Mouse (Mus musculus) midbrain, embryonic 13.5 days (tissue): Measurements from ENCODE around the gene Marc2. TPM values are rescaled to one million over a fixed set of nuclear protein-coding genes. Genes with fewer than 3 reads are reported as not detected.

Source experiments
- ATAC-seq: fragments of 200-750 bp; cut with Nextera tagmentation; 2 replicates; pipeline ENCODE4 v1.8.0; 2017; ENCODE audit warnings: mild to moderate bottlenecking, moderate TSS enrichment, moderate library complexity
- H3K27ac ChIP-seq: fragments of 300-500 bp; sonication (generic); 2 replicates; pipeline ENCODE4 v1.5.1; 2015; ENCODE audit warnings: inconsistent platforms, mild to moderate bottlenecking, moderate library complexity
- H3K27me3 ChIP-seq: fragments of 300-500 bp; sonication (generic); 2 replicates; pipeline ENCODE4 v1.6.1; 2015; ENCODE audit warnings: mild to moderate bottlenecking, inconsistent platforms
- H3K36me3 ChIP-seq: fragments of 300-500 bp; sonication (generic); 2 replicates; pipeline ENCODE4 v1.6.1; 2015; ENCODE audit warnings: mild to moderate bottlenecking, inconsistent platforms
- H3K4me1 ChIP-seq: fragments of 300-500 bp; sonication (generic); replicated peaks from 2 replicates; pipeline ENCODE4 v1.6.1; 2015; ENCODE audit warnings: inconsistent platforms
- H3K4me2 ChIP-seq: fragments of 300-500 bp; sonication (generic); replicated peaks from 2 replicates; pipeline ENCODE4 v1.6.1; 2015; ENCODE audit warnings: moderate library complexity, mild to moderate bottlenecking, inconsistent platforms
- H3K4me3 ChIP-seq: fragments of 300-500 bp; sonication (generic); replicated peaks from 2 replicates; pipeline ENCODE4 v1.5.1; 2015; ENCODE audit warnings: mild to moderate bottlenecking, inconsistent platforms
- H3K9ac ChIP-seq: fragments of 300-500 bp; sonication (generic); replicated peaks from 2 replicates; pipeline ENCODE4 v1.6.1; 2015; ENCODE audit warnings: mild to moderate bottlenecking, inconsistent platforms
- H3K9me3 ChIP-seq: fragments of 300-500 bp; sonication (generic); 2 replicates; pipeline ENCODE4 v1.6.1; 2016; ENCODE audit warnings: mild to moderate bottlenecking, inconsistent platforms
- WGBS: fragments of 180-500 bp; shearing (Covaris S2); methylation state at CpG from one replicate; pipeline ENCODE4 v1.1.7; 2015; 5-methylcytosine and 5-hydroxymethylcytosine counted together
- polyA plus RNA-seq: library from polyadenylated mRNA; unstranded; fragments of >200 nt; fragmentation: Nextera tagmentation; extraction: Ambion mirVana; gene quantifications from 2 replicates; pipeline ENCODE4 v1.2.1, GENCODE M21; 2015

Gene Marc2
- polyA plus RNA-seq, 1 experiment from 2014 or later = 93.0 TPM

GRCm38 (mm10) chr1:184871506-184871905 is 25.3 kb upstream of the Marc2 start:
- peaks cover 24% of the 10 kb centered on the region for H3K27me3 ChIP-seq
- WGBS = 96% methylated on average over 1 of the region's 1 CpGs
- no peaks in the 10 kb centered on the region for H3K9me3 ChIP-seq
- H3K9ac ChIP-seq = no peak overlapping the region
- H3K4me3 ChIP-seq = no peak overlapping the region
- no peak for ATAC-seq
- H3K4me2 ChIP-seq = no peak overlapping the region
- no peaks in the 10 kb centered on the region for H3K4me1 ChIP-seq
- no peak overlapping the region for H3K27ac ChIP-seq
- H3K36me3 ChIP-seq = no peaks in the 10 kb centered on the region

GRCm38 (mm10) chr1:184870646-184871385 is 24.6 kb upstream of the Marc2 start:
- no peak for ATAC-seq
- H3K9me3 ChIP-seq = no peaks in the 10 kb centered on the region
- H3K36me3 ChIP-seq = no peaks in the 10 kb centered on the region
- H3K27ac ChIP-seq = no peak overlapping the region
- 88% methylated on average over 11 of the region's 11 CpGs for WGBS
- H3K4me3 ChIP-seq = no peak overlapping the region
- no peak overlapping the region for H3K4me2 ChIP-seq
- H3K9ac ChIP-seq = no peak overlapping the region
- H3K4me1 ChIP-seq = no peaks in the 10 kb centered on the region
- H3K27me3 ChIP-seq = peaks cover 29% of the 10 kb centered on the region

- H3K4me2 ChIP-seq = no peak overlapping the region
- WGBS = 40% methylated on average over 4 of the region's 4 CpGs
- no peak overlapping the region for H3K27ac ChIP-seq
- H3K9me3 ChIP-seq = no peaks in the 10 kb centered on the region
- no peaks in the 10 kb centered on the region for H3K36me3 ChIP-seq
- no peaks in the 10 kb centered on the region for H3K4me1 ChIP-seq
- H3K27me3 ChIP-seq = peaks cover 29% of the 10 kb centered on the region
- no peak overlapping the region for H3K9ac ChIP-seq
- no peak overlapping the region for H3K4me3 ChIP-seq
- ATAC-seq = no peak
Measured at GRCm38 (mm10) chr1:184869939-184870565, 23.8 kb upstream of the Marc2 start.

- Histone ChIP-seq H3K27ac (no peak overlapping the region), H3K9me3 (no peaks in the 10 kb centered on the region), H3K27me3 (peaks cover 28% of the 10 kb centered on the region), H3K9ac (no peak overlapping the region), H3K4me1 (peaks cover 4% of the 10 kb centered on the region; the same call in 1 of the 2 replicates), H3K4me2 (no peak overlapping the region), H3K36me3 (no peaks in the 10 kb centered on the region), H3K4me3 (no peak overlapping the region)
- no peak for ATAC-seq
- 79% methylated on average over 3 of the region's 3 CpGs for WGBS
Measured at GRCm38 (mm10) chr1:184867640-184868120, 21.4 kb upstream of the Marc2 start.

- 21% methylated on average over 7 of the region's 7 CpGs for WGBS
- ATAC-seq = no peak
- H3K9me3 ChIP-seq = no peaks in the 10 kb centered on the region
Measured at GRCm38 (mm10) chr1:184864381-184864801, 18.1 kb upstream of the Marc2 start.

GRCm38 (mm10) chr1:184862636-184863035 is 16.4 kb upstream of the Marc2 start:
- H3K4me3 ChIP-seq = no peak overlapping the region
- no peak for ATAC-seq
- WGBS = 91% methylated on average over 6 of the region's 6 CpGs

More at GRCm38 (mm10) chr1:184864381-184864801, 18.1 kb upstream of the Marc2 start:
- peaks cover 4% of the 10 kb centered on the region; the same call in 1 of the 2 replicates for H3K4me1 ChIP-seq
- no peaks in the 10 kb centered on the region for H3K36me3 ChIP-seq
- no peak overlapping the region for H3K4me3 ChIP-seq
- no peak overlapping the region for H3K9ac ChIP-seq
- H3K27ac ChIP-seq = no peak overlapping the region
- peaks cover 22% of the 10 kb centered on the region for H3K27me3 ChIP-seq
- no peak overlapping the region for H3K4me2 ChIP-seq

GRCm38 (mm10) chr1:184861551-184861950 is 15.3 kb upstream of the Marc2 start:
- no peak overlapping the region for H3K4me2 ChIP-seq
- ATAC-seq = no peak
- H3K9ac ChIP-seq = no peak overlapping the region
- H3K36me3 ChIP-seq = no peaks in the 10 kb centered on the region
- H3K27me3 ChIP-seq = peaks cover 5% of the 10 kb centered on the region; the same call in 1 of the 2 replicates
- H3K4me1 ChIP-seq = peaks cover 4% of the 10 kb centered on the region; the same call in 1 of the 2 replicates
- no peaks in the 10 kb centered on the region for H3K9me3 ChIP-seq
- 73% methylated on average over 2 of the region's 2 CpGs for WGBS
- H3K4me3 ChIP-seq = no peak overlapping the region
- H3K27ac ChIP-seq = no peak overlapping the region

More at GRCm38 (mm10) chr1:184862636-184863035, 16.4 kb upstream of the Marc2 start:
- Histone ChIP-seq H3K9me3 (no peaks in the 10 kb centered on the region), H3K36me3 (no peaks in the 10 kb centered on the region), H3K9ac (no peak overlapping the region), H3K4me1 (peaks cover 4% of the 10 kb centered on the region; the same call in 1 of the 2 replicates), H3K4me2 (no peak overlapping the region), H3K27ac (no peak overlapping the region), H3K27me3 (peaks cover 13% of the 10 kb centered on the region)

- Histone ChIP-seq H3K9ac (no peak overlapping the region), H3K4me1 (peaks cover 4% of the 10 kb centered on the region; the same call in 1 of the 2 replicates), H3K27ac (no peak overlapping the region), H3K36me3 (no peaks in the 10 kb centered on the region), H3K4me2 (no peak overlapping the region), H3K9me3 (no peaks in the 10 kb centered on the region), H3K27me3 (no peaks in the 10 kb centered on the region), H3K4me3 (no peak overlapping the region)
- 73% methylated on average over 3 of the region's 3 CpGs for WGBS
- no peak for ATAC-seq
Measured at GRCm38 (mm10) chr1:184860276-184860675, 14.0 kb upstream of the Marc2 start.

GRCm38 (mm10) chr1:184858253-184858652 is 12.0 kb upstream of the Marc2 start:
- Histone ChIP-seq H3K27ac (no peak overlapping the region), H3K4me1 (0 out of 2 replicates have a peak, but pooled peaks cover 2% of the 10 kb centered on the region), H3K9me3 (no peaks in the 10 kb centered on the region), H3K36me3 (no peaks in the 10 kb centered on the region), H3K4me3 (no peak overlapping the region), H3K9ac (no peak overlapping the region), H3K27me3 (no peaks in the 10 kb centered on the region), H3K4me2 (no peak overlapping the region)
- ATAC-seq = no peak
- WGBS = 82% methylated on average over 1 of the region's 1 CpGs

- no peak overlapping the region for H3K4me3 ChIP-seq
- WGBS = 88% methylated on average over 9 of the region's 9 CpGs
- H3K27ac ChIP-seq = no peak overlapping the region
- no peak for ATAC-seq
- no peak overlapping the region for H3K4me2 ChIP-seq
- H3K9ac ChIP-seq = no peak overlapping the region
- no peaks in the 10 kb centered on the region for H3K27me3 ChIP-seq
- no peaks in the 10 kb centered on the region for H3K36me3 ChIP-seq
- H3K4me1 ChIP-seq = peaks cover 3% of the 10 kb centered on the region; the same call in 1 of the 2 replicates
- no peaks in the 10 kb centered on the region for H3K9me3 ChIP-seq
Measured at GRCm38 (mm10) chr1:184857216-184857615, 11.0 kb upstream of the Marc2 start.

GRCm38 (mm10) chr1:184853922-184854321 is 7.7 kb upstream of the Marc2 start:
- Histone ChIP-seq H3K4me2 (no peak overlapping the region), H3K27me3 (peaks cover 14% of the 10 kb centered on the region), H3K9me3 (no peaks in the 10 kb centered on the region), H3K4me3 (no peak overlapping the region), H3K4me1 (peaks cover 10% of the 10 kb centered on the region), H3K9ac (no peak overlapping the region), H3K36me3 (no peaks in the 10 kb centered on the region), H3K27ac (no peak overlapping the region)
- ATAC-seq = no peak
- WGBS = 68% methylated on average over 3 of the region's 3 CpGs

- 24% methylated on average over 5 of the region's 5 CpGs for WGBS
- no peak overlapping the region for H3K27ac ChIP-seq
- no peaks in the 10 kb centered on the region for H3K36me3 ChIP-seq
- peaks cover 10% of the 10 kb centered on the region for H3K4me1 ChIP-seq
- no peak overlapping the region for H3K9ac ChIP-seq
- ATAC-seq = peak; percentile 15; the same call in 1 of the 2 replicates
- H3K4me3 ChIP-seq = no peak overlapping the region
- peak overlapping the region; percentile 23 for H3K4me2 ChIP-seq
- no peaks in the 10 kb centered on the region for H3K9me3 ChIP-seq
- H3K27me3 ChIP-seq = peaks cover 20% of the 10 kb centered on the region
Measured at GRCm38 (mm10) chr1:184853339-184853738, 7.1 kb upstream of the Marc2 start.
